Mouse (Mus musculus) liver, embryonic 11.5 days (tissue): Measurements from ENCODE around the gene Cnot11. TPM values are rescaled to one million over a fixed set of nuclear protein-coding genes. Genes with fewer than 3 reads are reported as not detected.

Experiments
- ATAC-seq: fragments of 200-750 bp; cut with Nextera tagmentation; replicated peaks from 2 replicates; pipeline ENCODE4 v1.8.0; 2017; ENCODE audit warnings: moderate number of reproducible peaks, mild to moderate bottlenecking, moderate TSS enrichment, moderate library complexity; ENCODE audit not compliant: low FRiP score
- DNase-seq: peaks from one replicate; pipeline ENCODE4 v3.0.0-alpha.2; 2017; ENCODE audit warnings: low spot score
- H3K27ac ChIP-seq: fragments of 300-500 bp; sonication (generic); 2 replicates; pipeline ENCODE4 v1.5.1; 2014; ENCODE audit warnings: mild to moderate bottlenecking, low read depth, low read length, control low read depth
- H3K27me3 ChIP-seq: fragments of 300-500 bp; sonication (generic); replicated peaks from 2 replicates; pipeline ENCODE4 v1.6.1; 2014; ENCODE audit warnings: low read length, mixed read lengths; ENCODE audit not compliant: control insufficient read depth, insufficient read depth
- H3K36me3 ChIP-seq: fragments of 300-500 bp; sonication (generic); 2 replicates; pipeline ENCODE4 v1.6.1; 2014; ENCODE audit warnings: mild to moderate bottlenecking, low read length, moderate library complexity, mixed read lengths; ENCODE audit not compliant: control insufficient read depth, insufficient read depth
- H3K4me1 ChIP-seq: fragments of 300-500 bp; sonication (generic); replicated peaks from 2 replicates; pipeline ENCODE4 v1.6.1; 2014; ENCODE audit warnings: low read length, mixed read lengths; ENCODE audit not compliant: control insufficient read depth, insufficient read depth
- H3K4me2 ChIP-seq: fragments of 300-500 bp; sonication (generic); 2 replicates; pipeline ENCODE4 v1.6.1; 2014; ENCODE audit warnings: mild to moderate bottlenecking, control low read depth, moderate library complexity
- H3K4me3 ChIP-seq: fragments of 300-500 bp; sonication (generic); 2 replicates; pipeline ENCODE4 v1.5.1; 2014; ENCODE audit warnings: low read depth, low read length, control low read depth
- H3K9ac ChIP-seq: fragments of 300-500 bp; sonication (generic); 2 replicates; pipeline ENCODE4 v1.6.1; 2014; ENCODE audit warnings: low read depth, low read length, control low read depth
- H3K9me3 ChIP-seq: fragments of 300-500 bp; sonication (generic); 2 replicates; pipeline ENCODE4 v1.6.1; 2016; ENCODE audit warnings: low read length, inconsistent platforms, mixed read lengths; ENCODE audit not compliant: control insufficient read depth
- WGBS: fragments of 180-500 bp; shearing (Covaris S2); extraction: QIAGEN DNeasy Blood & Tissue Kit; methylation state at CpG from one replicate; pipeline ENCODE4 v1.1.7; 2014; 5-methylcytosine and 5-hydroxymethylcytosine counted together
- polyA plus RNA-seq: library from polyadenylated mRNA; unstranded; fragments of >200 nt; fragmentation: Nextera tagmentation; extraction: Ambion mirVana; gene quantifications from 2 replicates; pipeline ENCODE4 v1.2.1, GENCODE M21; 2014

The Cnot11 gene
- 24.3 and 26.3 TPM in 2 replicates for polyA plus RNA-seq

GRCm38 (mm10) chr1:39534831-39535230, at the start of gene Cnot11:
TSS of gene Cnot11 (plus strand) at chr1:39534992.
- peak within 1 kb of the TSS; percentile 94 for H3K4me3 ChIP-seq
- no peaks in the 10 kb centered on the region for H3K9me3 ChIP-seq
- H3K4me1 ChIP-seq: peaks cover 6% of the 10 kb centered on the region; the same call in 1 of the 2 replicates
- DNase-seq (no peak), ATAC-seq (no peak)
- WGBS: 35% methylated on average over 13 of the region's 13 CpGs
- peaks cover 18% of the 10 kb centered on the region for H3K36me3 ChIP-seq
- peak within 1 kb of the TSS; percentile 87 for H3K9ac ChIP-seq
- H3K4me2 ChIP-seq: peak within 1 kb of the TSS; percentile 88
- peak within 1 kb of the TSS; percentile 79 for H3K27ac ChIP-seq
- no peaks in the 10 kb centered on the region for H3K27me3 ChIP-seq

GRCm38 (mm10) chr1:39487370-39487769, 47.4 kb upstream of the Cnot11 start:
- Histone ChIP-seq H3K4me1 (peaks cover under 1% of the 10 kb centered on the region; the same call in 1 of the 2 replicates), H3K36me3 (no peaks in the 10 kb centered on the region), H3K9me3 (no peaks in the 10 kb centered on the region), H3K9ac (no peak overlapping the region), H3K4me3 (no peak overlapping the region), H3K27me3 (no peaks in the 10 kb centered on the region), H3K4me2 (no peak overlapping the region), H3K27ac (no peak overlapping the region)
- ATAC-seq (no peak), DNase-seq (no peak)
- WGBS: 46% methylated on average over 3 of the region's 3 CpGs

GRCm38 (mm10) chr1:39493165-39493564, 41.6 kb upstream of the Cnot11 start:
- no peak overlapping the region for H3K4me2 ChIP-seq
- H3K4me3 ChIP-seq: no peak overlapping the region
- no peak for DNase-seq
- no peak for ATAC-seq
- H3K9ac ChIP-seq: no peak overlapping the region
- WGBS: 59% methylated on average over 5 of the region's 5 CpGs
- H3K4me1 ChIP-seq: no peaks in the 10 kb centered on the region
- H3K36me3 ChIP-seq: no peaks in the 10 kb centered on the region
- H3K9me3 ChIP-seq: no peaks in the 10 kb centered on the region
- no peak overlapping the region for H3K27ac ChIP-seq
- H3K27me3 ChIP-seq: no peaks in the 10 kb centered on the region

GRCm38 (mm10) chr1:39493664-39494063, 41.1 kb upstream of the Cnot11 start:
- WGBS: 40% methylated on average over 3 of the region's 3 CpGs
- Histone ChIP-seq H3K9ac (no peak overlapping the region), H3K4me3 (no peak overlapping the region), H3K4me1 (no peaks in the 10 kb centered on the region), H3K36me3 (no peaks in the 10 kb centered on the region), H3K27ac (no peak overlapping the region), H3K9me3 (no peaks in the 10 kb centered on the region), H3K4me2 (no peak overlapping the region), H3K27me3 (no peaks in the 10 kb centered on the region)
- ATAC-seq (no peak), DNase-seq (no peak)

- H3K27ac ChIP-seq: no peak overlapping the region
- no peak overlapping the region for H3K4me3 ChIP-seq
- H3K36me3 ChIP-seq: no peaks in the 10 kb centered on the region
- H3K9ac ChIP-seq: no peak overlapping the region
- H3K9me3 ChIP-seq: no peaks in the 10 kb centered on the region
- H3K27me3 ChIP-seq: no peaks in the 10 kb centered on the region
- DNase-seq (no peak), ATAC-seq (no peak)
- H3K4me1 ChIP-seq: no peaks in the 10 kb centered on the region
- no peak overlapping the region for H3K4me2 ChIP-seq
- WGBS: 87% methylated on average over 4 of the region's 4 CpGs
Observed at GRCm38 (mm10) chr1:39496995-39497394, 37.8 kb upstream of the Cnot11 start.

GRCm38 (mm10) chr1:39497748-39498147, 37.0 kb upstream of the Cnot11 start:
- Histone ChIP-seq H3K9ac (no peak overlapping the region), H3K27me3 (no peaks in the 10 kb centered on the region), H3K27ac (no peak overlapping the region), H3K4me3 (no peak overlapping the region), H3K36me3 (no peaks in the 10 kb centered on the region), H3K4me1 (no peaks in the 10 kb centered on the region), H3K4me2 (no peak overlapping the region), H3K9me3 (no peaks in the 10 kb centered on the region)
- ATAC-seq: no peak
- WGBS: 83% methylated on average over 11 of the region's 11 CpGs
- DNase-seq: no peak

- no peaks in the 10 kb centered on the region for H3K4me1 ChIP-seq
- no peaks in the 10 kb centered on the region for H3K27me3 ChIP-seq
- no peaks in the 10 kb centered on the region for H3K36me3 ChIP-seq
- H3K4me3 ChIP-seq: no peak overlapping the region
- ATAC-seq (peak; percentile 60), DNase-seq (no peak)
- no peak overlapping the region for H3K27ac ChIP-seq
- H3K9me3 ChIP-seq: no peaks in the 10 kb centered on the region
- 84% methylated on average over 2 of the region's 2 CpGs for WGBS
- no peak overlapping the region for H3K4me2 ChIP-seq
- no peak overlapping the region for H3K9ac ChIP-seq
Observed at GRCm38 (mm10) chr1:39499485-39499941, 35.3 kb upstream of the Cnot11 start.

- no peak overlapping the region for H3K4me2 ChIP-seq
- H3K27ac ChIP-seq: no peak overlapping the region
- no peak for ATAC-seq
Observed at GRCm38 (mm10) chr1:39502817-39503633, 31.8 kb upstream of the Cnot11 start.

GRCm38 (mm10) chr1:39504261-39504660, 30.5 kb upstream of the Cnot11 start:
- Histone ChIP-seq H3K27ac (no peak overlapping the region), H3K9ac (no peak overlapping the region), H3K4me2 (no peak overlapping the region), H3K9me3 (no peaks in the 10 kb centered on the region), H3K4me3 (no peak overlapping the region), H3K36me3 (no peaks in the 10 kb centered on the region), H3K4me1 (no peaks in the 10 kb centered on the region), H3K27me3 (no peaks in the 10 kb centered on the region)
- 11% methylated on average over 1 of the region's 1 CpGs for WGBS
- no peak for DNase-seq
- no peak for ATAC-seq

More at GRCm38 (mm10) chr1:39502817-39503633, 31.8 kb upstream of the Cnot11 start:
- no peaks in the 10 kb centered on the region for H3K9me3 ChIP-seq
- WGBS: 79% methylated on average over 17 of the region's 17 CpGs
- no peak overlapping the region for H3K9ac ChIP-seq
- H3K4me3 ChIP-seq: no peak overlapping the region
- H3K36me3 ChIP-seq: no peaks in the 10 kb centered on the region
- H3K4me1 ChIP-seq: no peaks in the 10 kb centered on the region
- DNase-seq: no peak
- H3K27me3 ChIP-seq: no peaks in the 10 kb centered on the region
